Mouse (Mus musculus): Measurements from ENCODE around the gene Gm28845. TPM values are rescaled to one million over a fixed set of nuclear protein-coding genes. Genes with fewer than 3 reads are reported as not detected.

Gm28845 gene
- polyA plus RNA-seq, 1 experiment: not detected

GRCm38 (mm10) chr1:65112031-65112806 is 7.1 kb downstream of the Gm28845 start:
- H3ac ChIP-seq (ENCODE audit: control insufficient read depth, insufficient read length): no peak overlapping the region
- peak overlapping the region; percentile 12 for H3K4me3 ChIP-seq
- no peaks in the 10 kb centered on the region for H3K36me3 ChIP-seq (ENCODE audit: control insufficient read depth, insufficient read depth)
- TF ChIP-seq MYOG (IDR thresholded peaks at IDR 0.05; ENCODE audit: control insufficient read depth in 1 of 3, insufficient read depth in 1 of 3, insufficient read length in 2 of 3, low read depth in 2 of 3): no peak
- no peak for TF ChIP-seq REST (IDR thresholded peaks at IDR 0.05; ENCODE audit: insufficient read depth, insufficient read length)
- TF ChIP-seq TCF12 (IDR thresholded peaks at IDR 0.05; ENCODE audit: insufficient read depth, poor library complexity, severe bottlenecking): no peak
- TF ChIP-seq E2F4 (IDR thresholded peaks at IDR 0.05; ENCODE audit: insufficient read depth): no peak
- TF ChIP-seq USF1 (IDR thresholded peaks at IDR 0.05; ENCODE audit: low read depth): no peak
- no peak for TF ChIP-seq MYOD1 (IDR thresholded peaks at IDR 0.05; ENCODE audit: control insufficient read depth in 1 of 3, insufficient read length in 2 of 3, low read depth in 2 of 3)
- TF ChIP-seq TCF3 (IDR thresholded peaks at IDR 0.05; ENCODE audit: insufficient read length, low read depth): no peak
- 0 out of 2 replicates have a peak, but pooled peaks have one; percentile 19 for TF ChIP-seq CEBPB (IDR thresholded peaks at IDR 0.05; ENCODE audit: insufficient read depth, poor library complexity, severe bottlenecking)
- peak overlapping the region; percentile 96 for H3K4me2 ChIP-seq (ENCODE audit: low read depth)
- H3K27me3 ChIP-seq (ENCODE audit: control insufficient read depth, insufficient read depth, insufficient read length): no peaks in the 10 kb centered on the region
- H3K79me2 ChIP-seq (ENCODE audit: control insufficient read depth, insufficient read depth): no peaks in the 10 kb centered on the region

GRCm38 (mm10) chr1:65109756-65110435 is 9.5 kb downstream of the Gm28845 start:
- Histone ChIP-seq H3K79me2 (ENCODE audit: control insufficient read depth, insufficient read depth) (no peaks in the 10 kb centered on the region), H3ac (ENCODE audit: control insufficient read depth, insufficient read length) (no peak overlapping the region), H3K4me2 (ENCODE audit: low read depth) (no peak overlapping the region), H3K27me3 (ENCODE audit: control insufficient read depth, insufficient read depth, insufficient read length) (no peaks in the 10 kb centered on the region), H3K36me3 (ENCODE audit: control insufficient read depth, insufficient read depth) (no peaks in the 10 kb centered on the region), H3K4me3 (no peak overlapping the region)
- TF ChIP-seq TCF3 (IDR thresholded peaks at IDR 0.05; ENCODE audit: insufficient read length, low read depth) (no peak), POLR2A (IDR thresholded peaks at IDR 0.05; ENCODE audit: insufficient read length, low read depth) (no peak)

- Histone ChIP-seq H3K27me3 (ENCODE audit: control insufficient read depth, insufficient read depth, insufficient read length) (no peaks in the 10 kb centered on the region), H3K4me2 (ENCODE audit: low read depth) (no peak overlapping the region), H3K4me3 (no peak overlapping the region), H3K79me2 (ENCODE audit: control insufficient read depth, insufficient read depth) (no peaks in the 10 kb centered on the region), H3ac (ENCODE audit: control insufficient read depth, insufficient read length) (no peak overlapping the region), H3K36me3 (ENCODE audit: control insufficient read depth, insufficient read depth) (no peaks in the 10 kb centered on the region)
- TF ChIP-seq MYOG (IDR thresholded peaks at IDR 0.05; ENCODE audit: control insufficient read depth in 1 of 3, insufficient read depth in 1 of 3, insufficient read length in 2 of 3, low read depth in 2 of 3) (no peak), USF1 (IDR thresholded peaks at IDR 0.05; ENCODE audit: low read depth) (no peak), MYOD1 (IDR thresholded peaks at IDR 0.05; ENCODE audit: control insufficient read depth in 1 of 3, insufficient read length in 2 of 3, low read depth in 2 of 3) (no peak), SRF (IDR thresholded peaks at IDR 0.05; ENCODE audit: control insufficient read depth, insufficient read length, low read depth) (no peak), TCF3 (IDR thresholded peaks at IDR 0.05; ENCODE audit: insufficient read length, low read depth) (no peak), REST (IDR thresholded peaks at IDR 0.05; ENCODE audit: insufficient read depth, insufficient read length) (no peak), MAX (IDR thresholded peaks at IDR 0.05; ENCODE audit: low read depth) (no peak), POLR2A (IDR thresholded peaks at IDR 0.05; ENCODE audit: insufficient read length, low read depth) (no peak), POLR2AphosphoS2 (IDR thresholded peaks at IDR 0.05; ENCODE audit: insufficient read length, low read depth) (no peak), E2F4 (IDR thresholded peaks at IDR 0.05; ENCODE audit: insufficient read depth) (no peak), CEBPB (IDR thresholded peaks at IDR 0.05; ENCODE audit: insufficient read depth, poor library complexity, severe bottlenecking) (no peak), TCF12 (IDR thresholded peaks at IDR 0.05; ENCODE audit: insufficient read depth, poor library complexity, severe bottlenecking) (no peak)
These were observed 10.2 kb downstream of the Gm28845 start for GRCm38 (mm10) chr1:65109196-65109595.

- H3K27me3 ChIP-seq (ENCODE audit: control insufficient read depth, insufficient read depth, insufficient read length): no peaks in the 10 kb centered on the region
- H3ac ChIP-seq (ENCODE audit: control insufficient read depth, insufficient read length): no peak overlapping the region
- no peak overlapping the region for H3K4me2 ChIP-seq (ENCODE audit: low read depth)
- TF ChIP-seq TCF3 (IDR thresholded peaks at IDR 0.05; ENCODE audit: insufficient read length, low read depth): no peak
- no peak for TF ChIP-seq POLR2A (IDR thresholded peaks at IDR 0.05; ENCODE audit: insufficient read length, low read depth)
- TF ChIP-seq E2F4 (IDR thresholded peaks at IDR 0.05; ENCODE audit: insufficient read depth): no peak
- TF ChIP-seq MYOG (IDR thresholded peaks at IDR 0.05; ENCODE audit: control insufficient read depth in 1 of 3, insufficient read depth in 1 of 3, insufficient read length in 2 of 3, low read depth in 2 of 3): no peak
- TF ChIP-seq POLR2AphosphoS2 (IDR thresholded peaks at IDR 0.05; ENCODE audit: insufficient read length, low read depth): no peak
- TF ChIP-seq USF1 (IDR thresholded peaks at IDR 0.05; ENCODE audit: low read depth): no peak
- no peak for TF ChIP-seq SRF (IDR thresholded peaks at IDR 0.05; ENCODE audit: control insufficient read depth, insufficient read length, low read depth)
- TF ChIP-seq REST (IDR thresholded peaks at IDR 0.05; ENCODE audit: insufficient read depth, insufficient read length): no peak
- no peak for TF ChIP-seq CEBPB (IDR thresholded peaks at IDR 0.05; ENCODE audit: insufficient read depth, poor library complexity, severe bottlenecking)
- no peak for TF ChIP-seq MAX (IDR thresholded peaks at IDR 0.05; ENCODE audit: low read depth)
- no peak for TF ChIP-seq MYOD1 (IDR thresholded peaks at IDR 0.05; ENCODE audit: control insufficient read depth in 1 of 3, insufficient read length in 2 of 3, low read depth in 2 of 3)
- TF ChIP-seq TCF12 (IDR thresholded peaks at IDR 0.05; ENCODE audit: insufficient read depth, poor library complexity, severe bottlenecking): no peak
- no peaks in the 10 kb centered on the region for H3K36me3 ChIP-seq (ENCODE audit: control insufficient read depth, insufficient read depth)
- H3K4me3 ChIP-seq: no peak overlapping the region
- no peaks in the 10 kb centered on the region for H3K79me2 ChIP-seq (ENCODE audit: control insufficient read depth, insufficient read depth)
These were observed 11.6 kb downstream of the Gm28845 start for GRCm38 (mm10) chr1:65107654-65108279.
